Mouse (Mus musculus) heart, embryonic 13.5 days (tissue): ENCODE results near the gene Gng10. TPM values are rescaled to one million over a fixed set of nuclear protein-coding genes. Genes with fewer than 3 reads are reported as not detected.

Experiments used
- ATAC-seq: fragments of 200-750 bp; cut with Nextera tagmentation; 2 replicates; pipeline ENCODE4 v1.8.0; 2017; ENCODE audit warnings: moderate TSS enrichment; ENCODE audit not compliant: insufficient number of reproducible peaks, low FRiP score, low TSS enrichment; ENCODE audit errors: extremely low read depth
- H3K27ac ChIP-seq: fragments of 300-500 bp; sonication (generic); replicated peaks from 2 replicates; pipeline ENCODE4 v1.5.1; 2015; ENCODE audit warnings: moderate library complexity, mild to moderate bottlenecking, inconsistent platforms
- H3K27me3 ChIP-seq: fragments of 300-500 bp; sonication (generic); replicated peaks from 2 replicates; pipeline ENCODE4 v1.6.1; 2015; ENCODE audit warnings: mild to moderate bottlenecking, inconsistent platforms
- H3K36me3 ChIP-seq: fragments of 300-500 bp; sonication (generic); 2 replicates; pipeline ENCODE4 v1.6.1; 2015; ENCODE audit warnings: mild to moderate bottlenecking, inconsistent platforms
- H3K4me1 ChIP-seq: fragments of 300-500 bp; sonication (generic); 2 replicates; pipeline ENCODE4 v1.6.1; 2015; ENCODE audit warnings: inconsistent platforms
- H3K4me2 ChIP-seq: fragments of 300-500 bp; sonication (generic); 2 replicates; pipeline ENCODE4 v1.6.1; 2015; ENCODE audit warnings: inconsistent platforms, mild to moderate bottlenecking, moderate library complexity
- H3K4me3 ChIP-seq: fragments of 300-500 bp; sonication (generic); 2 replicates; pipeline ENCODE4 v1.5.1; 2015; ENCODE audit warnings: moderate library complexity, mild to moderate bottlenecking, inconsistent platforms
- H3K9ac ChIP-seq: fragments of 300-500 bp; sonication (generic); 2 replicates; pipeline ENCODE4 v1.6.1; 2015; ENCODE audit warnings: inconsistent platforms, mild to moderate bottlenecking, moderate library complexity
- H3K9me3 ChIP-seq: fragments of 300-500 bp; sonication (generic); 2 replicates; pipeline ENCODE4 v1.6.1; 2016; ENCODE audit warnings: inconsistent platforms
- WGBS: fragments of 180-500 bp; shearing (Covaris S2); methylation state at CpG from one replicate; pipeline ENCODE4 v1.1.7; 2015; ENCODE audit warnings: mixed read lengths; 5-methylcytosine and 5-hydroxymethylcytosine counted together
- polyA plus RNA-seq: library from polyadenylated mRNA; unstranded; fragments of >200 nt; fragmentation: Nextera tagmentation; extraction: Ambion mirVana; gene quantifications from 2 replicates; pipeline ENCODE4 v1.2.1, GENCODE M21; 2015

The Gng10 gene
- polyA plus RNA-seq, 1 experiment from 2014 or later = 47.8 TPM

GRCm38 (mm10) chr4:59034325-59034917 is 467 bp upstream of the Gng10 start:
- no peaks in the 10 kb centered on the region for H3K27me3 ChIP-seq
- H3K4me1 ChIP-seq = peaks cover 11% of the 10 kb centered on the region
- H3K36me3 ChIP-seq = peaks cover under 1% of the 10 kb centered on the region; the same call in 1 of the 2 replicates
- ATAC-seq = no peak
- no peak overlapping the region for H3K27ac ChIP-seq
- H3K9ac ChIP-seq = peak overlapping the region; percentile 91
- peak overlapping the region; percentile 83 for H3K4me3 ChIP-seq
- WGBS = 84% methylated on average over 10 of the region's 10 CpGs
- H3K9me3 ChIP-seq = no peaks in the 10 kb centered on the region
- peak overlapping the region; percentile 81 for H3K4me2 ChIP-seq

- no peaks in the 10 kb centered on the region for H3K27me3 ChIP-seq
- WGBS = 70% methylated on average over 18 of the region's 18 CpGs
- peaks cover 8% of the 10 kb centered on the region for H3K36me3 ChIP-seq
- peak overlapping the region; percentile 91 for H3K9ac ChIP-seq
- peaks cover 11% of the 10 kb centered on the region for H3K4me1 ChIP-seq
- peak overlapping the region; percentile 83 for H3K4me3 ChIP-seq
- no peak overlapping the region for H3K27ac ChIP-seq
- H3K9me3 ChIP-seq = no peaks in the 10 kb centered on the region
- no peak for ATAC-seq
- peak overlapping the region; percentile 81 for H3K4me2 ChIP-seq
These were observed 980 bp downstream of the Gng10 start for GRCm38 (mm10) chr4:59035786-59036350.

GRCm38 (mm10) chr4:59036490-59037127 is 1.7 kb downstream of the Gng10 start:
- no peak for ATAC-seq
- H3K4me1 ChIP-seq = peaks cover 11% of the 10 kb centered on the region
- no peaks in the 10 kb centered on the region for H3K27me3 ChIP-seq
- 0 out of 2 replicates have a peak overlapping the region, but pooled peaks have one; percentile 13 for H3K4me3 ChIP-seq
- no peak overlapping the region for H3K27ac ChIP-seq
- H3K9ac ChIP-seq = no peak overlapping the region
- H3K36me3 ChIP-seq = peaks cover 10% of the 10 kb centered on the region
- H3K4me2 ChIP-seq = no peak overlapping the region
- 46% methylated on average over 13 of the region's 13 CpGs for WGBS
- no peaks in the 10 kb centered on the region for H3K9me3 ChIP-seq

- Histone ChIP-seq H3K4me2 (no peak overlapping the region), H3K4me3 (no peak overlapping the region), H3K9me3 (no peaks in the 10 kb centered on the region), H3K36me3 (peaks cover 10% of the 10 kb centered on the region), H3K4me1 (peaks cover 11% of the 10 kb centered on the region), H3K27ac (no peak overlapping the region), H3K27me3 (no peaks in the 10 kb centered on the region), H3K9ac (no peak overlapping the region)
- 64% methylated on average over 3 of the region's 3 CpGs for WGBS
- ATAC-seq = no peak
These were observed 2.6 kb downstream of the Gng10 start for GRCm38 (mm10) chr4:59037525-59037924.

GRCm38 (mm10) chr4:59040397-59041287 is 5.8 kb downstream of the Gng10 start:
- no peak overlapping the region for H3K4me3 ChIP-seq
- H3K27ac ChIP-seq = no peak overlapping the region
- no peak overlapping the region for H3K4me2 ChIP-seq
- no peak overlapping the region for H3K9ac ChIP-seq
- no peaks in the 10 kb centered on the region for H3K27me3 ChIP-seq
- H3K4me1 ChIP-seq = peaks cover 8% of the 10 kb centered on the region
- no peak for ATAC-seq
- peaks cover 14% of the 10 kb centered on the region for H3K36me3 ChIP-seq
- no peaks in the 10 kb centered on the region for H3K9me3 ChIP-seq
- 77% methylated on average over 11 of the region's 11 CpGs for WGBS

GRCm38 (mm10) chr4:59043074-59043473 is 8.2 kb downstream of the Gng10 start:
- Histone ChIP-seq H3K9ac (no peak overlapping the region), H3K9me3 (no peaks in the 10 kb centered on the region), H3K4me3 (no peak overlapping the region), H3K27ac (no peak overlapping the region), H3K4me2 (no peak overlapping the region), H3K27me3 (no peaks in the 10 kb centered on the region), H3K36me3 (peaks cover 14% of the 10 kb centered on the region), H3K4me1 (no peaks in the 10 kb centered on the region)
- ATAC-seq = no peak
- WGBS = 92% methylated on average over 5 of the region's 5 CpGs

GRCm38 (mm10) chr4:59043891-59044290 is 9.0 kb downstream of the Gng10 start:
- 76% methylated on average over 6 of the region's 6 CpGs for WGBS

GRCm38 (mm10) chr4:59047222-59047621 is 12.3 kb downstream of the Gng10 start:
- no peak for ATAC-seq
- H3K4me1 ChIP-seq = no peaks in the 10 kb centered on the region
- H3K27me3 ChIP-seq = no peaks in the 10 kb centered on the region
- H3K9me3 ChIP-seq = peaks cover 4% of the 10 kb centered on the region; the same call in 1 of the 2 replicates
- H3K27ac ChIP-seq = no peak overlapping the region
- H3K36me3 ChIP-seq = 0 out of 2 replicates have a peak, but pooled peaks cover 4% of the 10 kb centered on the region
- H3K9ac ChIP-seq = no peak overlapping the region
- no peak overlapping the region for H3K4me2 ChIP-seq
- H3K4me3 ChIP-seq = no peak overlapping the region
- 39% methylated on average over 3 of the region's 3 CpGs for WGBS

More at GRCm38 (mm10) chr4:59043891-59044290, 9.0 kb downstream of the Gng10 start:
- no peak overlapping the region for H3K4me3 ChIP-seq
- no peak overlapping the region for H3K9ac ChIP-seq
- no peak overlapping the region for H3K4me2 ChIP-seq
- no peaks in the 10 kb centered on the region for H3K27me3 ChIP-seq
- H3K4me1 ChIP-seq = no peaks in the 10 kb centered on the region
- H3K36me3 ChIP-seq = peaks cover 14% of the 10 kb centered on the region
- H3K9me3 ChIP-seq = no peaks in the 10 kb centered on the region
- no peak overlapping the region for H3K27ac ChIP-seq
- no peak for ATAC-seq

- Histone ChIP-seq H3K36me3 (no peaks in the 10 kb centered on the region), H3K9me3 (peaks cover 5% of the 10 kb centered on the region; the same call in 1 of the 2 replicates), H3K9ac (no peak overlapping the region), H3K4me3 (no peak overlapping the region), H3K4me1 (peaks cover 5% of the 10 kb centered on the region), H3K4me2 (no peak overlapping the region), H3K27me3 (no peaks in the 10 kb centered on the region), H3K27ac (no peak overlapping the region)
- WGBS = 86% methylated on average over 1 of the region's 1 CpGs
- no peak for ATAC-seq
These were observed 16.2 kb downstream of the Gng10 start for GRCm38 (mm10) chr4:59051081-59051480.

- no peak overlapping the region for H3K27ac ChIP-seq
- H3K9ac ChIP-seq = no peak overlapping the region
- H3K4me3 ChIP-seq = no peak overlapping the region
- ATAC-seq = no peak
- H3K27me3 ChIP-seq = no peaks in the 10 kb centered on the region
- 75% methylated on average over 3 of the region's 3 CpGs for WGBS
- H3K4me2 ChIP-seq = no peak overlapping the region
- peaks cover 5% of the 10 kb centered on the region for H3K4me1 ChIP-seq
- H3K9me3 ChIP-seq = no peaks in the 10 kb centered on the region
- no peaks in the 10 kb centered on the region for H3K36me3 ChIP-seq
These were observed 23.0 kb downstream of the Gng10 start for GRCm38 (mm10) chr4:59057929-59058328.

- WGBS = 79% methylated on average over 12 of the region's 12 CpGs
- H3K9ac ChIP-seq = no peak overlapping the region
- no peaks in the 10 kb centered on the region for H3K36me3 ChIP-seq
- H3K27me3 ChIP-seq = no peaks in the 10 kb centered on the region
- no peak for ATAC-seq
- H3K4me1 ChIP-seq = no peaks in the 10 kb centered on the region
- H3K4me2 ChIP-seq = no peak overlapping the region
- H3K9me3 ChIP-seq = no peaks in the 10 kb centered on the region
- H3K27ac ChIP-seq = no peak overlapping the region
- H3K4me3 ChIP-seq = no peak overlapping the region
These were observed 27.6 kb downstream of the Gng10 start for GRCm38 (mm10) chr4:59062526-59062925.
